Mouse (Mus musculus): ENCODE measurements around the gene Mrpl22.

DNA sequence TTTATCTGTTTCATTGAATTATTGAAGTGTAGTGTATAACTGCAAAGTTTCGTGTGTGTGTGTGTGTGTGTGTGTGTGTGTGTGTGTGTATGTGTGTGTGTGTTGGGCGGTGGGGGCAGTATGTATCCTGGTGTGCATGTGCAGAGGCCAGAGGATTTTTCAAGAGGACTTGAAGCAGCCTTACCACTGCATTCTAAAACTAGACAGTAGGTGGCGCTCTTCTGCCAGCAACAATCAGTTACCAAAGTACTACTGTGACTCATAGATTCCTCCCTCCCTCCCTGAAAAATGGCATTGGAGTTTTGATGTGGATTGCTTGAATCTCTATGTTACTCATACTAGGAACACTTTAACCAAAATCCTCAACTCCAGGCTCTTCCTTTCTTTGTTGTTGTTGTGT, 8.1 kb downstream of the Mrpl22 start:
- TF ChIP-seq POLR2AphosphoS2 (IDR thresholded peaks at IDR 0.05; ENCODE audit: insufficient read length, low read depth) (no peak), CEBPB (IDR thresholded peaks at IDR 0.05; ENCODE audit: insufficient read depth, poor library complexity, severe bottlenecking) (no peak), TCF3 (IDR thresholded peaks at IDR 0.05; ENCODE audit: insufficient read length, low read depth) (no peak), USF1 (IDR thresholded peaks at IDR 0.05; ENCODE audit: low read depth) (no peak), POLR2A (IDR thresholded peaks at IDR 0.05; ENCODE audit: insufficient read length, low read depth) (no peak), MAX (IDR thresholded peaks at IDR 0.05; ENCODE audit: low read depth) (no peak)

All from myocyte (in vitro differentiated cells).